Mouse (Mus musculus) kidney, embryonic 16.5 days (tissue): Measurements from ENCODE around the gene Sds. TPM values are rescaled to one million over a fixed set of nuclear protein-coding genes. Genes with fewer than 3 reads are reported as not detected.

Source experiments
- ATAC-seq: fragments of 200-750 bp; cut with Nextera tagmentation; 2 replicates; pipeline ENCODE4 v1.8.0; 2017; ENCODE audit warnings: moderate TSS enrichment; ENCODE audit not compliant: low FRiP score, low TSS enrichment
- H3K27ac ChIP-seq: fragments of 300-500 bp; sonication (generic); 2 replicates; pipeline ENCODE4 v1.5.1; 2014; ENCODE audit warnings: low read length
- H3K27me3 ChIP-seq: fragments of 300-500 bp; sonication (generic); 2 replicates; pipeline ENCODE4 v1.6.1; 2014; ENCODE audit warnings: low read length, control low read depth, mixed read lengths; ENCODE audit not compliant: insufficient read depth
- H3K36me3 ChIP-seq: fragments of 300-500 bp; sonication (generic); 2 replicates; pipeline ENCODE4 v1.6.1; 2014; ENCODE audit warnings: low read length, control low read depth, mixed read lengths; ENCODE audit not compliant: insufficient read depth
- H3K4me1 ChIP-seq: fragments of 300-500 bp; sonication (generic); 2 replicates; pipeline ENCODE4 v1.6.1; 2014; ENCODE audit warnings: low read length, control low read depth, mixed read lengths; ENCODE audit not compliant: insufficient read depth
- H3K4me2 ChIP-seq: fragments of 300-500 bp; sonication (generic); replicated peaks from 2 replicates; pipeline ENCODE4 v1.6.1; 2014; ENCODE audit warnings: low read depth, low read length
- H3K4me3 ChIP-seq: fragments of 300-500 bp; sonication (generic); 2 replicates; pipeline ENCODE4 v1.5.1; 2014; ENCODE audit warnings: mild to moderate bottlenecking, low read length
- H3K9ac ChIP-seq: fragments of 300-500 bp; sonication (generic); replicated peaks from 2 replicates; pipeline ENCODE4 v1.6.1; 2014; ENCODE audit warnings: low read length
- H3K9me3 ChIP-seq: fragments of 300-500 bp; sonication (generic); 2 replicates; pipeline ENCODE4 v1.6.1; 2016; ENCODE audit warnings: low read length, control low read depth
- WGBS: fragments of 180-500 bp; shearing (Covaris S2); extraction: QIAGEN DNeasy Blood & Tissue Kit; methylation state at CpG from one replicate; pipeline ENCODE4 v1.1.7; 2014; 5-methylcytosine and 5-hydroxymethylcytosine counted together
- polyA plus RNA-seq: library from polyadenylated mRNA; unstranded; fragments of >200 nt; fragmentation: Nextera tagmentation; extraction: Ambion mirVana; gene quantifications from 2 replicates; pipeline ENCODE4 v1.2.1, GENCODE M21; 2015

Sds gene
- polyA plus RNA-seq, 1 experiment from 2014 or later = not detected

- Histone ChIP-seq H3K9ac (no peak overlapping the region), H3K27me3 (peaks cover 99% of the 10 kb centered on the region), H3K36me3 (no peaks in the 10 kb centered on the region), H3K27ac (no peak overlapping the region), H3K9me3 (no peaks in the 10 kb centered on the region), H3K4me2 (no peak overlapping the region), H3K4me1 (peaks cover 16% of the 10 kb centered on the region), H3K4me3 (no peak overlapping the region)
- no peak for ATAC-seq
- WGBS = 3% methylated on average over 13 of the region's 13 CpGs
Measured at GRCm38 (mm10) chr5:120433135-120433760, 43.1 kb upstream of the Sds start.

- H3K9ac ChIP-seq = no peak overlapping the region
- no peak for ATAC-seq
- H3K9me3 ChIP-seq = no peaks in the 10 kb centered on the region
- peaks cover 16% of the 10 kb centered on the region for H3K4me1 ChIP-seq
- H3K4me2 ChIP-seq = no peak overlapping the region
- H3K36me3 ChIP-seq = no peaks in the 10 kb centered on the region
- no peak overlapping the region for H3K27ac ChIP-seq
- no peak overlapping the region for H3K4me3 ChIP-seq
- peaks cover 99% of the 10 kb centered on the region for H3K27me3 ChIP-seq
- 1% methylated on average over 21 of the region's 21 CpGs for WGBS
Measured at GRCm38 (mm10) chr5:120434231-120434735, 42.0 kb upstream of the Sds start.

- Histone ChIP-seq H3K36me3 (no peaks in the 10 kb centered on the region), H3K4me3 (no peak overlapping the region), H3K4me2 (no peak overlapping the region), H3K27ac (no peak overlapping the region), H3K4me1 (peaks cover 24% of the 10 kb centered on the region), H3K9me3 (no peaks in the 10 kb centered on the region), H3K9ac (no peak overlapping the region), H3K27me3 (peaks cover 99% of the 10 kb centered on the region)
- WGBS = 1% methylated on average over 44 of the region's 44 CpGs
- ATAC-seq = no peak
Measured at GRCm38 (mm10) chr5:120435006-120435681, 41.2 kb upstream of the Sds start.

- Histone ChIP-seq H3K4me3 (peak overlapping the region; percentile 42), H3K4me2 (peak overlapping the region; percentile 52), H3K4me1 (peaks cover 27% of the 10 kb centered on the region), H3K9me3 (no peaks in the 10 kb centered on the region), H3K9ac (no peak overlapping the region), H3K27ac (no peak overlapping the region), H3K27me3 (peaks cover 100% of the 10 kb centered on the region), H3K36me3 (no peaks in the 10 kb centered on the region)
- under 1% methylated on average over 46 of the region's 47 CpGs for WGBS
- no peak for ATAC-seq
Measured at GRCm38 (mm10) chr5:120435731-120436501, 40.4 kb upstream of the Sds start.

- no peaks in the 10 kb centered on the region for H3K36me3 ChIP-seq
- WGBS = under 1% methylated on average over 17 of the region's 18 CpGs
Measured at GRCm38 (mm10) chr5:120436885-120437495, 39.3 kb upstream of the Sds start.

GRCm38 (mm10) chr5:120437539-120437938, 38.8 kb upstream of the Sds start:
- Histone ChIP-seq H3K4me1 (peaks cover 23% of the 10 kb centered on the region), H3K27me3 (peaks cover 88% of the 10 kb centered on the region), H3K36me3 (no peaks in the 10 kb centered on the region), H3K9me3 (no peaks in the 10 kb centered on the region), H3K27ac (no peak overlapping the region), H3K9ac (no peak overlapping the region), H3K4me3 (no peak overlapping the region), H3K4me2 (no peak overlapping the region)
- WGBS = 2% methylated on average over 17 of the region's 17 CpGs
- ATAC-seq = no peak

More at GRCm38 (mm10) chr5:120436885-120437495, 39.3 kb upstream of the Sds start:
- Histone ChIP-seq H3K27me3 (peaks cover 90% of the 10 kb centered on the region), H3K4me2 (no peak overlapping the region), H3K4me3 (no peak overlapping the region), H3K9ac (no peak overlapping the region), H3K4me1 (peaks cover 23% of the 10 kb centered on the region), H3K27ac (no peak overlapping the region), H3K9me3 (no peaks in the 10 kb centered on the region)
- no peak for ATAC-seq

GRCm38 (mm10) chr5:120437986-120438385, 38.3 kb upstream of the Sds start:
- Histone ChIP-seq H3K27ac (no peak overlapping the region), H3K36me3 (no peaks in the 10 kb centered on the region), H3K4me2 (no peak overlapping the region; the same call in 1 of the 2 replicates), H3K9me3 (no peaks in the 10 kb centered on the region), H3K4me3 (peak overlapping the region; percentile 13; the same call in 1 of the 2 replicates), H3K4me1 (peaks cover 23% of the 10 kb centered on the region), H3K9ac (no peak overlapping the region), H3K27me3 (peaks cover 88% of the 10 kb centered on the region)
- WGBS = under 1% methylated on average over 33 of the region's 33 CpGs
- no peak for ATAC-seq

- H3K4me2 ChIP-seq = no peak overlapping the region
- H3K9me3 ChIP-seq = no peaks in the 10 kb centered on the region
- no peaks in the 10 kb centered on the region for H3K36me3 ChIP-seq
- H3K27ac ChIP-seq = no peak overlapping the region
- peaks cover 86% of the 10 kb centered on the region for H3K27me3 ChIP-seq
- no peak for ATAC-seq
- WGBS = 4% methylated on average over 13 of the region's 13 CpGs
- no peak overlapping the region for H3K9ac ChIP-seq
- H3K4me1 ChIP-seq = peaks cover 23% of the 10 kb centered on the region
- H3K4me3 ChIP-seq = no peak overlapping the region
Measured at GRCm38 (mm10) chr5:120438469-120438868, 37.9 kb upstream of the Sds start.

GRCm38 (mm10) chr5:120438991-120439710, 37.2 kb upstream of the Sds start:
- H3K4me3 ChIP-seq = no peak overlapping the region
- no peak overlapping the region for H3K27ac ChIP-seq
- peaks cover 79% of the 10 kb centered on the region for H3K27me3 ChIP-seq
- H3K4me2 ChIP-seq = no peak overlapping the region
- WGBS = 1% methylated on average over 27 of the region's 27 CpGs
- H3K4me1 ChIP-seq = peaks cover 23% of the 10 kb centered on the region
- ATAC-seq = no peak
- H3K36me3 ChIP-seq = no peaks in the 10 kb centered on the region
- H3K9me3 ChIP-seq = no peaks in the 10 kb centered on the region
- H3K9ac ChIP-seq = no peak overlapping the region
